Mouse (Mus musculus) Patski (cell line): ENCODE data around the gene Bmpr1b. TPM values are rescaled to one million over a fixed set of nuclear protein-coding genes. Genes with fewer than 3 reads are reported as not detected.

Source experiments
- ATAC-seq: fragments of 100-300 bp; one replicate; pipeline ENCODE4 v1.8.0; 2021
- CTCF ChIA-PET: fragments of 350-600 bp; sonication (Branson Sonifier 250); formaldehyde crosslinking; loops from one replicate; lab custom pipeline; 2022; ENCODE audit warnings: inconsistent platforms; lab: Charles Lee
- POLR2A ChIA-PET: fragments of 350-600 bp; sonication (Branson Sonifier 250); formaldehyde crosslinking; loops from one replicate; lab custom pipeline; 2022; ENCODE audit warnings: antibody characterized with exemption, inconsistent platforms; lab: Charles Lee
- DNase-seq: peaks from one replicate; pipeline ENCODE4 v3.0.0-alpha.2; 2011; ENCODE audit warnings: low read depth, low spot score
- H3K27me3 ChIP-seq: fragments of 371-371 bp; one replicate; pipeline ENCODE4 v1.5.1; 2021
- CTCF ChIP-seq: fragments of 100-300 bp; IDR thresholded peaks from one replicate; pipeline ENCODE4 v1.5.1; 2021
- in situ Hi-C: fragments of 300-500 bp; cut with MboI; formaldehyde crosslinking; loops from 3 replicates; pipeline ENCODE4 v1.11.1; 2018; ENCODE audit warnings: low pct_unique_long_range_greater_than_20kb, mixed read lengths
- polyA plus RNA-seq: library from polyadenylated mRNA; unstranded; gene quantifications from one replicate; pipeline ENCODE4 v1.2.3, GENCODE M21; 2021

The Bmpr1b gene
- polyA plus RNA-seq, 1 experiment from 2014 or later: not detected

- no peak for ATAC-seq
- CTCF ChIA-PET: interaction anchor here (0.6 to 1.2 kb wide), 5 partner anchors 10 to 635 kb away, joined by 3 to 4 read pairs (median 3); no protein-coding TSS in a partner anchor
- in situ Hi-C loops: loop anchor here (25.0 kb wide), 1 partner anchor 1902 kb away; no protein-coding TSS in a partner anchor
- POLR2A ChIA-PET: no interaction called here
- DNase-seq: no peak
- TF ChIP-seq CTCF: peak; percentile 81
- peaks cover 5% of the 10 kb centered on the region for H3K27me3 ChIP-seq
These were observed 330.4 kb downstream of the Bmpr1b start for GRCm38 (mm10) chr3:141838864-141839263.

- in situ Hi-C loops: loop anchor here (25.0 kb wide), 1 partner anchor 1894 kb away; no protein-coding TSS in a partner anchor
- H3K27me3 ChIP-seq: no peaks in the 10 kb centered on the region
- ATAC-seq (peak; percentile 73), DNase-seq (peak; percentile 20)
- ChIA-PET POLR2A (no interaction called here), CTCF (interaction anchor here (1.9 kb wide), 1 partner anchor 9 kb away, joined by 8 read pairs; no protein-coding TSS in a partner anchor)
- TF ChIP-seq CTCF: peak; percentile 79
These were observed 338.1 kb downstream of the Bmpr1b start for GRCm38 (mm10) chr3:141831135-141831534.

GRCm38 (mm10) chr3:141828301-141828700 is 340.9 kb downstream of the Bmpr1b start:
- in situ Hi-C loops: loop anchor here (25.0 kb wide), 1 partner anchor 1891 kb away; no protein-coding TSS in a partner anchor
- CTCF ChIA-PET: interaction anchor here (1.3 kb wide), 1 partner anchor 10 kb away, joined by 3 read pairs; no protein-coding TSS in a partner anchor
- H3K27me3 ChIP-seq: no peaks in the 10 kb centered on the region
- no peak for ATAC-seq
- TF ChIP-seq CTCF: no peak
- POLR2A ChIA-PET: no interaction called here
- DNase-seq: no peak

- in situ Hi-C loops: no loop called here
- ChIA-PET POLR2A (no interaction called here), CTCF (no interaction called here)
- DNase-seq (no peak), ATAC-seq (no peak)
- H3K27me3 ChIP-seq: no peaks in the 10 kb centered on the region
- no peak for TF ChIP-seq CTCF
These were observed 349.8 kb downstream of the Bmpr1b start for GRCm38 (mm10) chr3:141819331-141819941.

- no peak for TF ChIP-seq CTCF
- no peak for DNase-seq
- no peaks in the 10 kb centered on the region for H3K27me3 ChIP-seq
- CTCF ChIA-PET: no interaction called here
- in situ Hi-C loops: no loop called here
- ATAC-seq: no peak
- POLR2A ChIA-PET: no interaction called here
These were observed 350.5 kb downstream of the Bmpr1b start for GRCm38 (mm10) chr3:141818615-141819312.

GRCm38 (mm10) chr3:141814776-141815175 is 354.4 kb downstream of the Bmpr1b start:
- H3K27me3 ChIP-seq: no peaks in the 10 kb centered on the region
- in situ Hi-C loops: no loop called here
- ChIA-PET POLR2A (no interaction called here), CTCF (interaction anchor here (1.3 kb wide), 1 partner anchor 11 kb away, joined by 3 read pairs; no protein-coding TSS in a partner anchor)
- DNase-seq (no peak), ATAC-seq (no peak)
- TF ChIP-seq CTCF: no peak

- no peak for TF ChIP-seq CTCF
- ChIA-PET POLR2A (no interaction called here), CTCF (no interaction called here)
- DNase-seq: no peak
- ATAC-seq: no peak
- in situ Hi-C loops: no loop called here
- H3K27me3 ChIP-seq: no peaks in the 10 kb centered on the region
These were observed 357.9 kb downstream of the Bmpr1b start for GRCm38 (mm10) chr3:141811348-141811747.

GRCm38 (mm10) chr3:141810944-141811343 is 358.3 kb downstream of the Bmpr1b start:
- CTCF ChIA-PET: no interaction called here
- no peak for DNase-seq
- in situ Hi-C loops: no loop called here
- POLR2A ChIA-PET: no interaction called here
- no peaks in the 10 kb centered on the region for H3K27me3 ChIP-seq
- no peak for ATAC-seq
- no peak for TF ChIP-seq CTCF

GRCm38 (mm10) chr3:141809581-141809980 is 359.6 kb downstream of the Bmpr1b start:
- no peak for TF ChIP-seq CTCF
- in situ Hi-C loops: no loop called here

GRCm38 (mm10) chr3:141804133-141804532 is 365.1 kb downstream of the Bmpr1b start:
- CTCF ChIA-PET: interaction anchor here (1.1 to 1.4 kb wide), 2 partner anchors 11 to 23 kb away, joined by 3 read pairs; no protein-coding TSS in a partner anchor
- no peaks in the 10 kb centered on the region for H3K27me3 ChIP-seq
- in situ Hi-C loops: no loop called here
- no peak for TF ChIP-seq CTCF
- no peak for DNase-seq
- POLR2A ChIA-PET: interaction anchor here (0.8 kb wide), 1 partner anchor 16 kb away, joined by 3 read pairs; no protein-coding TSS in a partner anchor
- no peak for ATAC-seq

More at GRCm38 (mm10) chr3:141809581-141809980, 359.6 kb downstream of the Bmpr1b start:
- ATAC-seq (no peak), DNase-seq (no peak)
- POLR2A ChIA-PET: no interaction called here
- H3K27me3 ChIP-seq: no peaks in the 10 kb centered on the region
- CTCF ChIA-PET: no interaction called here

GRCm38 (mm10) chr3:141797789-141798188 is 371.4 kb downstream of the Bmpr1b start:
- POLR2A ChIA-PET: no interaction called here
- TF ChIP-seq CTCF: no peak
- H3K27me3 ChIP-seq: no peaks in the 10 kb centered on the region
- ATAC-seq: no peak
- in situ Hi-C loops: no loop called here
- CTCF ChIA-PET: no interaction called here
- no peak for DNase-seq
